Mouse (Mus musculus) liver, embryonic 15.5 days (tissue): Measurements from ENCODE around the gene St8sia2. TPM values are rescaled to one million over a fixed set of nuclear protein-coding genes. Genes with fewer than 3 reads are reported as not detected.
A peak's percentile ranks its signal among the peaks of the same experiment; 100 is the strongest.

Experiments
- ATAC-seq: fragments of 200-750 bp; cut with Nextera tagmentation; 2 replicates; pipeline ENCODE4 v1.8.0; 2017; ENCODE audit warnings: moderate number of reproducible peaks, mild to moderate bottlenecking, moderate library complexity; ENCODE audit not compliant: insufficient read depth
- H3K27ac ChIP-seq: fragments of 300-500 bp; sonication (generic); replicated peaks from 2 replicates; pipeline ENCODE4 v1.5.1; 2015; ENCODE audit warnings: mild to moderate bottlenecking, inconsistent platforms
- H3K27me3 ChIP-seq: fragments of 300-500 bp; sonication (generic); 2 replicates; pipeline ENCODE4 v1.6.1; 2015; ENCODE audit warnings: mild to moderate bottlenecking, inconsistent platforms
- H3K36me3 ChIP-seq: fragments of 300-500 bp; sonication (generic); replicated peaks from 2 replicates; pipeline ENCODE4 v1.6.1; 2015; ENCODE audit warnings: moderate library complexity, mild to moderate bottlenecking, inconsistent platforms
- H3K4me1 ChIP-seq: fragments of 300-500 bp; sonication (generic); replicated peaks from 2 replicates; pipeline ENCODE4 v1.6.1; 2015; ENCODE audit warnings: inconsistent platforms
- H3K4me2 ChIP-seq: fragments of 300-500 bp; sonication (generic); 2 replicates; pipeline ENCODE4 v1.6.1; 2015; ENCODE audit warnings: moderate library complexity, mild to moderate bottlenecking, inconsistent platforms
- H3K4me3 ChIP-seq: fragments of 300-500 bp; sonication (generic); replicated peaks from 2 replicates; pipeline ENCODE4 v1.5.1; 2015; ENCODE audit warnings: mild to moderate bottlenecking, inconsistent platforms
- H3K9ac ChIP-seq: fragments of 300-500 bp; sonication (generic); 2 replicates; pipeline ENCODE4 v1.6.1; 2015; ENCODE audit warnings: moderate library complexity, mild to moderate bottlenecking, inconsistent platforms
- H3K9me3 ChIP-seq: fragments of 300-500 bp; sonication (generic); replicated peaks from 2 replicates; pipeline ENCODE4 v1.6.1; 2016; ENCODE audit warnings: inconsistent platforms
- WGBS: fragments of 180-500 bp; shearing (Covaris S2); methylation state at CpG from one replicate; pipeline ENCODE4 v1.1.7; 2015; ENCODE audit warnings: mixed read lengths; ENCODE audit not compliant: insufficient replicate concordance; 5-methylcytosine and 5-hydroxymethylcytosine counted together
- polyA plus RNA-seq: library from polyadenylated mRNA; unstranded; fragments of >200 nt; fragmentation: Nextera tagmentation; extraction: Ambion mirVana; gene quantifications from 2 replicates; pipeline ENCODE4 v1.2.1, GENCODE M21; 2015

Gene St8sia2
- polyA plus RNA-seq = 0.03 and 0.14 TPM in 2 replicates

GRCm38 (mm10) chr7:74013601-74014175, at the start of gene St8sia2:
TSS of gene St8sia2 (minus strand) at chr7:74013690.
- no peaks in the 10 kb centered on the region for H3K9me3 ChIP-seq
- peak within 1 kb of the TSS; percentile 39 for H3K4me3 ChIP-seq
- no peak within 1 kb of the TSS for H3K9ac ChIP-seq
- no peak for ATAC-seq
- peak within 1 kb of the TSS; percentile 62 for H3K4me2 ChIP-seq
- under 1% methylated on average over 34 of the region's 42 CpGs for WGBS
- H3K27ac ChIP-seq = no peak within 1 kb of the TSS
- H3K27me3 ChIP-seq = peaks cover 47% of the 10 kb centered on the region
- H3K36me3 ChIP-seq = no peaks in the 10 kb centered on the region
- H3K4me1 ChIP-seq = no peaks in the 10 kb centered on the region

GRCm38 (mm10) chr7:74061076-74061475, 47.6 kb upstream of the St8sia2 start:
- H3K36me3 ChIP-seq = no peaks in the 10 kb centered on the region
- H3K27me3 ChIP-seq = no peaks in the 10 kb centered on the region
- no peak overlapping the region for H3K9ac ChIP-seq
- no peaks in the 10 kb centered on the region for H3K4me1 ChIP-seq
- no peak for ATAC-seq
- H3K4me3 ChIP-seq = no peak overlapping the region
- H3K9me3 ChIP-seq = no peaks in the 10 kb centered on the region
- H3K27ac ChIP-seq = no peak overlapping the region
- H3K4me2 ChIP-seq = no peak overlapping the region
- WGBS = 71% methylated on average over 6 of the region's 6 CpGs

GRCm38 (mm10) chr7:74060306-74060946, 46.9 kb upstream of the St8sia2 start:
- no peaks in the 10 kb centered on the region for H3K4me1 ChIP-seq
- H3K9ac ChIP-seq = no peak overlapping the region
- H3K27me3 ChIP-seq = no peaks in the 10 kb centered on the region
- H3K36me3 ChIP-seq = no peaks in the 10 kb centered on the region
- no peak for ATAC-seq
- WGBS = 64% methylated on average over 3 of the region's 3 CpGs
- no peak overlapping the region for H3K27ac ChIP-seq
- no peak overlapping the region for H3K4me3 ChIP-seq
- H3K9me3 ChIP-seq = no peaks in the 10 kb centered on the region
- no peak overlapping the region for H3K4me2 ChIP-seq

- Histone ChIP-seq H3K27me3 (no peaks in the 10 kb centered on the region), H3K27ac (no peak overlapping the region), H3K9ac (no peak overlapping the region), H3K4me2 (no peak overlapping the region), H3K4me3 (no peak overlapping the region), H3K36me3 (no peaks in the 10 kb centered on the region), H3K4me1 (no peaks in the 10 kb centered on the region), H3K9me3 (no peaks in the 10 kb centered on the region)
- WGBS = 57% methylated on average over 3 of the region's 3 CpGs
- ATAC-seq = no peak
These were observed 46.2 kb upstream of the St8sia2 start for GRCm38 (mm10) chr7:74059684-74060083.

- Histone ChIP-seq H3K9ac (no peak overlapping the region), H3K4me3 (no peak overlapping the region), H3K4me2 (no peak overlapping the region), H3K36me3 (no peaks in the 10 kb centered on the region), H3K27me3 (no peaks in the 10 kb centered on the region), H3K9me3 (no peaks in the 10 kb centered on the region), H3K4me1 (no peaks in the 10 kb centered on the region), H3K27ac (no peak overlapping the region)
- no peak for ATAC-seq
- WGBS = 68% methylated on average over 3 of the region's 3 CpGs
These were observed 42.3 kb upstream of the St8sia2 start for GRCm38 (mm10) chr7:74055753-74056152.

GRCm38 (mm10) chr7:74047591-74047990, 34.1 kb upstream of the St8sia2 start:
- no peak overlapping the region for H3K9ac ChIP-seq
- H3K9me3 ChIP-seq = no peaks in the 10 kb centered on the region
- no peaks in the 10 kb centered on the region for H3K27me3 ChIP-seq
- WGBS = 59% methylated on average over 2 of the region's 2 CpGs
- H3K4me1 ChIP-seq = no peaks in the 10 kb centered on the region
- no peak for ATAC-seq
- no peaks in the 10 kb centered on the region for H3K36me3 ChIP-seq
- no peak overlapping the region for H3K4me2 ChIP-seq
- H3K27ac ChIP-seq = no peak overlapping the region
- H3K4me3 ChIP-seq = no peak overlapping the region

- no peak overlapping the region for H3K4me2 ChIP-seq
- H3K27ac ChIP-seq = no peak overlapping the region
- no peak overlapping the region for H3K9ac ChIP-seq
- H3K4me1 ChIP-seq = no peaks in the 10 kb centered on the region
- H3K4me3 ChIP-seq = no peak overlapping the region
- no peaks in the 10 kb centered on the region for H3K27me3 ChIP-seq
- no peak for ATAC-seq
- H3K36me3 ChIP-seq = no peaks in the 10 kb centered on the region
- H3K9me3 ChIP-seq = no peaks in the 10 kb centered on the region
- 65% methylated on average over 8 of the region's 8 CpGs for WGBS
These were observed 31.9 kb upstream of the St8sia2 start for GRCm38 (mm10) chr7:74045166-74045957.

- Histone ChIP-seq H3K36me3 (no peaks in the 10 kb centered on the region), H3K27ac (no peak overlapping the region), H3K9me3 (no peaks in the 10 kb centered on the region), H3K4me3 (no peak overlapping the region), H3K4me1 (no peaks in the 10 kb centered on the region), H3K27me3 (no peaks in the 10 kb centered on the region), H3K4me2 (no peak overlapping the region), H3K9ac (no peak overlapping the region)
- 60% methylated on average over 13 of the region's 13 CpGs for WGBS
- no peak for ATAC-seq
These were observed 30.2 kb upstream of the St8sia2 start for GRCm38 (mm10) chr7:74043562-74044138.

GRCm38 (mm10) chr7:74025007-74025406, 11.5 kb upstream of the St8sia2 start:
- H3K27ac ChIP-seq = no peak overlapping the region
- H3K4me3 ChIP-seq = no peak overlapping the region
- H3K9me3 ChIP-seq = no peaks in the 10 kb centered on the region
- H3K4me1 ChIP-seq = no peaks in the 10 kb centered on the region
- 19% methylated on average over 5 of the region's 5 CpGs for WGBS
- no peak overlapping the region for H3K9ac ChIP-seq
- H3K36me3 ChIP-seq = no peaks in the 10 kb centered on the region
- H3K4me2 ChIP-seq = no peak overlapping the region
- no peaks in the 10 kb centered on the region for H3K27me3 ChIP-seq
- no peak for ATAC-seq

GRCm38 (mm10) chr7:74024171-74024570, 10.7 kb upstream of the St8sia2 start:
- ATAC-seq = no peak
- Histone ChIP-seq H3K9me3 (no peaks in the 10 kb centered on the region), H3K4me3 (no peak overlapping the region), H3K4me1 (no peaks in the 10 kb centered on the region), H3K27me3 (no peaks in the 10 kb centered on the region), H3K27ac (no peak overlapping the region), H3K36me3 (no peaks in the 10 kb centered on the region), H3K4me2 (no peak overlapping the region), H3K9ac (no peak overlapping the region)
- WGBS = 39% methylated on average over 3 of the region's 3 CpGs

- H3K27ac ChIP-seq = no peak overlapping the region
- no peak overlapping the region for H3K4me2 ChIP-seq
- no peaks in the 10 kb centered on the region for H3K27me3 ChIP-seq
- H3K9me3 ChIP-seq = no peaks in the 10 kb centered on the region
- no peak for ATAC-seq
- no peaks in the 10 kb centered on the region for H3K4me1 ChIP-seq
- no peaks in the 10 kb centered on the region for H3K36me3 ChIP-seq
- 17% methylated on average over 2 of the region's 2 CpGs for WGBS
- H3K9ac ChIP-seq = no peak overlapping the region
- H3K4me3 ChIP-seq = no peak overlapping the region
These were observed 9.1 kb upstream of the St8sia2 start for GRCm38 (mm10) chr7:74022571-74022970.
